Mouse (Mus musculus): ENCODE measurements around the gene Tbc1d19. TPM values are rescaled to one million over a fixed set of nuclear protein-coding genes. Genes with fewer than 3 reads are reported as not detected.

Gene Tbc1d19
- total RNA-seq (2021): 10 to 100 TPM; 18.8 to 22.6 TPM
- long read RNA-seq, experiment 1, transcript Tbc1d19-201 (21 exons, 2,273 nt): major isoform, 10 of 15 reads
- long read RNA-seq, experiment 1, partial matches to known transcripts: 1 of 15 reads
- long read RNA-seq, experiment 1, other reads (novel, unspliced or antisense): 4 of 15 reads
- long read RNA-seq, experiment 2, transcript Tbc1d19-201 (21 exons, 2,273 nt): major isoform, 12 of 22 reads
- long read RNA-seq, experiment 2, partial matches to known transcripts: 2 of 22 reads
- long read RNA-seq, experiment 2, other reads (novel, unspliced or antisense): 8 of 22 reads

- DNase-seq: peak; percentile 86
- intact Hi-C loops (cut with DNase I; ENCODE audit: low total_unique reads): no loop called here
These were observed at the start of gene Tbc1d19 for GRCm38 (mm10) chr5:53809115-53809991. Gene Tbc1d19, plus strand, starts transcription at chr5:53809606.

- no peak for DNase-seq
- intact Hi-C loops (cut with DNase I; ENCODE audit: low total_unique reads): no loop called here
These were observed 49.5 kb upstream of the Tbc1d19 start for GRCm38 (mm10) chr5:53759912-53760311.

GRCm38 (mm10) chr5:53760914-53761313 is 48.5 kb upstream of the Tbc1d19 start:
- no peak for DNase-seq

GRCm38 (mm10) chr5:53761346-53761745 is 48.1 kb upstream of the Tbc1d19 start:
- no peak for DNase-seq
- intact Hi-C loops (cut with DNase I; ENCODE audit: low total_unique reads): no loop called here

More at GRCm38 (mm10) chr5:53760914-53761313, 48.5 kb upstream of the Tbc1d19 start:
- intact Hi-C loops (cut with DNase I; ENCODE audit: low total_unique reads): no loop called here

- peak; percentile 5 for DNase-seq
- intact Hi-C loops (cut with DNase I; ENCODE audit: low total_unique reads): no loop called here
These were observed 24.4 kb upstream of the Tbc1d19 start for GRCm38 (mm10) chr5:53784818-53785520.

GRCm38 (mm10) chr5:53801379-53801778 is 8.0 kb upstream of the Tbc1d19 start:
- no peak for DNase-seq

GRCm38 (mm10) chr5:53819711-53820110 is 10.3 kb downstream of the Tbc1d19 start:
- intact Hi-C loops (cut with DNase I; ENCODE audit: low total_unique reads): no loop called here

More at GRCm38 (mm10) chr5:53801379-53801778, 8.0 kb upstream of the Tbc1d19 start:
- intact Hi-C loops (cut with DNase I; ENCODE audit: low total_unique reads): no loop called here

GRCm38 (mm10) chr5:53825886-53826285 is 16.5 kb downstream of the Tbc1d19 start:
- DNase-seq: no peak
- intact Hi-C loops (cut with DNase I; ENCODE audit: low total_unique reads): no loop called here

More at GRCm38 (mm10) chr5:53819711-53820110, 10.3 kb downstream of the Tbc1d19 start:
- DNase-seq: peak; percentile 52

- DNase-seq: no peak
- intact Hi-C loops (cut with DNase I; ENCODE audit: low total_unique reads): no loop called here
These were observed 25.1 kb downstream of the Tbc1d19 start for GRCm38 (mm10) chr5:53834489-53834888.

- no peak for DNase-seq
- intact Hi-C loops (cut with DNase I; ENCODE audit: low total_unique reads): no loop called here
These were observed 31.9 kb downstream of the Tbc1d19 start for GRCm38 (mm10) chr5:53841256-53841655.

GRCm38 (mm10) chr5:53848294-53848942 is 39.0 kb downstream of the Tbc1d19 start:
- no peak for DNase-seq
- intact Hi-C loops (cut with DNase I; ENCODE audit: low total_unique reads): no loop called here

- intact Hi-C loops (cut with DNase I; ENCODE audit: low total_unique reads): no loop called here
- DNase-seq: no peak
These were observed 43.2 kb downstream of the Tbc1d19 start for GRCm38 (mm10) chr5:53852574-53852973.

GRCm38 (mm10) chr5:53854561-53854960 is 45.2 kb downstream of the Tbc1d19 start:
- intact Hi-C loops (cut with DNase I; ENCODE audit: low total_unique reads): no loop called here
- DNase-seq: no peak

GRCm38 (mm10) chr5:53856011-53856410 is 46.6 kb downstream of the Tbc1d19 start:
- intact Hi-C loops (cut with DNase I; ENCODE audit: low total_unique reads): no loop called here

GRCm38 (mm10) chr5:53865146-53865545 is 55.7 kb downstream of the Tbc1d19 start:
- no peak for DNase-seq
- intact Hi-C loops (cut with DNase I; ENCODE audit: low total_unique reads): no loop called here

More at GRCm38 (mm10) chr5:53856011-53856410, 46.6 kb downstream of the Tbc1d19 start:
- DNase-seq: no peak

GRCm38 (mm10) chr5:53865991-53866390 is 56.6 kb downstream of the Tbc1d19 start:
- intact Hi-C loops (cut with DNase I; ENCODE audit: low total_unique reads): no loop called here
- DNase-seq: no peak

- peak; percentile 56 for DNase-seq
- intact Hi-C loops (cut with DNase I; ENCODE audit: low total_unique reads): loop anchor here (5.0 kb wide), 1 partner anchor 241 kb away; no protein-coding TSS in a partner anchor
These were observed 62.4 kb downstream of the Tbc1d19 start for GRCm38 (mm10) chr5:53871665-53872312.

GRCm38 (mm10) chr5:53874966-53875365 is 65.6 kb downstream of the Tbc1d19 start:
- intact Hi-C loops (cut with DNase I; ENCODE audit: low total_unique reads): loop anchor here (5.0 kb wide), 1 partner anchor 237 kb away; no protein-coding TSS in a partner anchor
- DNase-seq: no peak

- no peak for DNase-seq
- intact Hi-C loops (cut with DNase I; ENCODE audit: low total_unique reads): no loop called here
These were observed 71.3 kb downstream of the Tbc1d19 start for GRCm38 (mm10) chr5:53880724-53881123.
